Mouse (Mus musculus) forebrain, embryonic 16.5 days (tissue): ENCODE measurements at regions not wholly inside any gene's neighbourhood (a gene's known extent, or its start where the extent isn't known, plus 50 kb on each side); places are given as distances from the start of the nearest gene placed in this dataset.

ENCODE experiments used
- ATAC-seq: fragments of 200-750 bp; cut with Nextera tagmentation; 2 replicates; pipeline ENCODE4 v1.8.0; 2017; ENCODE audit warnings: mild to moderate bottlenecking, moderate library complexity
- H3K27ac ChIP-seq: fragments of 300-500 bp; sonication (generic); 2 replicates; pipeline ENCODE4 v1.5.1; 2014; ENCODE audit warnings: low read length, control low read depth
- H3K27me3 ChIP-seq: fragments of 300-500 bp; sonication (generic); replicated peaks from 2 replicates; pipeline ENCODE4 v1.6.1; 2014; ENCODE audit warnings: low read length; ENCODE audit not compliant: control insufficient read depth, insufficient read depth
- H3K36me3 ChIP-seq: fragments of 300-500 bp; sonication (generic); 2 replicates; pipeline ENCODE4 v1.6.1; 2014; ENCODE audit not compliant: control insufficient read depth, insufficient read depth
- H3K4me1 ChIP-seq: fragments of 300-500 bp; sonication (generic); replicated peaks from 2 replicates; pipeline ENCODE4 v1.6.1; 2014; ENCODE audit warnings: low read length; ENCODE audit not compliant: control insufficient read depth, insufficient read depth
- H3K4me2 ChIP-seq: fragments of 300-500 bp; sonication (generic); 2 replicates; pipeline ENCODE4 v1.6.1; 2014; ENCODE audit warnings: mild to moderate bottlenecking, low read length, control low read depth
- H3K4me3 ChIP-seq: fragments of 300-500 bp; sonication (generic); replicated peaks from 2 replicates; pipeline ENCODE4 v1.5.1; 2014; ENCODE audit warnings: mild to moderate bottlenecking, low read length, control low read depth
- H3K9ac ChIP-seq: fragments of 300-500 bp; sonication (generic); replicated peaks from 2 replicates; pipeline ENCODE4 v1.6.1; 2014; ENCODE audit warnings: low read depth, low read length, control low read depth
- H3K9me3 ChIP-seq: fragments of 300-500 bp; sonication (generic); 2 replicates; pipeline ENCODE4 v1.6.1; 2016; ENCODE audit warnings: low read length; ENCODE audit not compliant: control insufficient read depth
- WGBS: fragments of 180-500 bp; shearing (Covaris S2); extraction: QIAGEN DNeasy Blood & Tissue Kit; methylation state at CpG from one replicate; pipeline ENCODE4 v1.1.7; 2014; 5-methylcytosine and 5-hydroxymethylcytosine counted together

GRCm38 (mm10) chr12:9833273-9833672 lies 263.4 kb downstream of the Osr1 start:
- 78% methylated on average over 3 of the region's 3 CpGs for WGBS
- Histone ChIP-seq H3K4me3 (no peak overlapping the region), H3K27me3 (no peaks in the 10 kb centered on the region), H3K36me3 (no peaks in the 10 kb centered on the region), H3K9ac (no peak overlapping the region), H3K4me1 (no peaks in the 10 kb centered on the region), H3K4me2 (no peak overlapping the region), H3K27ac (no peak overlapping the region), H3K9me3 (no peaks in the 10 kb centered on the region)
- ATAC-seq, result no peak

- no peak overlapping the region for H3K27ac ChIP-seq
- no peak overlapping the region for H3K9ac ChIP-seq
- H3K4me3 ChIP-seq, result no peak overlapping the region
- H3K9me3 ChIP-seq, result no peaks in the 10 kb centered on the region
- 69% methylated on average over 5 of the region's 5 CpGs for WGBS
- H3K36me3 ChIP-seq, result no peaks in the 10 kb centered on the region
- no peaks in the 10 kb centered on the region for H3K4me1 ChIP-seq
- no peak overlapping the region for H3K4me2 ChIP-seq
- no peak for ATAC-seq
- H3K27me3 ChIP-seq, result no peaks in the 10 kb centered on the region
Observed at GRCm38 (mm10) chr12:9839198-9839845, 269.4 kb downstream of the Osr1 start.

GRCm38 (mm10) chr12:9839949-9840348 lies 270.0 kb downstream of the Osr1 start:
- no peak overlapping the region for H3K27ac ChIP-seq
- H3K4me3 ChIP-seq, result no peak overlapping the region
- H3K9me3 ChIP-seq, result no peaks in the 10 kb centered on the region
- WGBS, result 89% methylated on average over 2 of the region's 2 CpGs
- no peaks in the 10 kb centered on the region for H3K27me3 ChIP-seq
- no peak overlapping the region for H3K4me2 ChIP-seq
- H3K36me3 ChIP-seq, result no peaks in the 10 kb centered on the region
- no peaks in the 10 kb centered on the region for H3K4me1 ChIP-seq
- no peak for ATAC-seq
- no peak overlapping the region for H3K9ac ChIP-seq

GRCm38 (mm10) chr12:9847034-9847433 lies 277.1 kb downstream of the Osr1 start:
- H3K36me3 ChIP-seq, result no peaks in the 10 kb centered on the region
- ATAC-seq, result no peak
- no peak overlapping the region for H3K4me2 ChIP-seq
- H3K9ac ChIP-seq, result no peak overlapping the region
- no peaks in the 10 kb centered on the region for H3K4me1 ChIP-seq
- no peaks in the 10 kb centered on the region for H3K9me3 ChIP-seq
- no peak overlapping the region for H3K4me3 ChIP-seq
- no peaks in the 10 kb centered on the region for H3K27me3 ChIP-seq
- 84% methylated on average over 2 of the region's 2 CpGs for WGBS
- H3K27ac ChIP-seq, result no peak overlapping the region

- 84% methylated on average over 7 of the region's 7 CpGs for WGBS
- Histone ChIP-seq H3K9ac (no peak overlapping the region), H3K4me1 (no peaks in the 10 kb centered on the region), H3K36me3 (no peaks in the 10 kb centered on the region), H3K27ac (no peak overlapping the region), H3K4me2 (no peak overlapping the region), H3K4me3 (no peak overlapping the region), H3K9me3 (no peaks in the 10 kb centered on the region), H3K27me3 (no peaks in the 10 kb centered on the region)
- no peak for ATAC-seq
Observed at GRCm38 (mm10) chr12:9847465-9848205, 277.7 kb downstream of the Osr1 start.

- no peaks in the 10 kb centered on the region for H3K27me3 ChIP-seq
- WGBS, result 80% methylated on average over 3 of the region's 3 CpGs
- no peak overlapping the region for H3K9ac ChIP-seq
- H3K36me3 ChIP-seq, result no peaks in the 10 kb centered on the region
- no peak for ATAC-seq
- no peak overlapping the region for H3K4me3 ChIP-seq
- no peaks in the 10 kb centered on the region for H3K9me3 ChIP-seq
- H3K27ac ChIP-seq, result no peak overlapping the region
- H3K4me1 ChIP-seq, result no peaks in the 10 kb centered on the region
- no peak overlapping the region for H3K4me2 ChIP-seq
Observed at GRCm38 (mm10) chr12:9855503-9856024, 285.6 kb downstream of the Osr1 start.

- Histone ChIP-seq H3K27me3 (no peaks in the 10 kb centered on the region), H3K36me3 (no peaks in the 10 kb centered on the region), H3K9ac (no peak overlapping the region), H3K4me1 (no peaks in the 10 kb centered on the region), H3K4me3 (no peak overlapping the region), H3K9me3 (no peaks in the 10 kb centered on the region), H3K4me2 (no peak overlapping the region), H3K27ac (no peak overlapping the region)
- WGBS, result 81% methylated on average over 8 of the region's 8 CpGs
- no peak for ATAC-seq
Observed at GRCm38 (mm10) chr12:9856128-9856621, 286.3 kb downstream of the Osr1 start.

- no peak overlapping the region for H3K4me2 ChIP-seq
- H3K4me3 ChIP-seq, result no peak overlapping the region
- H3K9ac ChIP-seq, result no peak overlapping the region
- WGBS, result 74% methylated on average over 2 of the region's 2 CpGs
- H3K4me1 ChIP-seq, result no peaks in the 10 kb centered on the region
- no peak for ATAC-seq
- H3K36me3 ChIP-seq, result no peaks in the 10 kb centered on the region
- H3K27ac ChIP-seq, result no peak overlapping the region
- no peaks in the 10 kb centered on the region for H3K27me3 ChIP-seq
- no peaks in the 10 kb centered on the region for H3K9me3 ChIP-seq
Observed at GRCm38 (mm10) chr12:9857990-9858389, 288.1 kb downstream of the Osr1 start.

GRCm38 (mm10) chr12:9862301-9862700 lies 292.4 kb downstream of the Osr1 start:
- Histone ChIP-seq H3K4me3 (no peak overlapping the region), H3K27ac (no peak overlapping the region), H3K4me2 (no peak overlapping the region), H3K4me1 (no peaks in the 10 kb centered on the region), H3K9ac (no peak overlapping the region), H3K27me3 (no peaks in the 10 kb centered on the region), H3K9me3 (no peaks in the 10 kb centered on the region), H3K36me3 (no peaks in the 10 kb centered on the region)
- ATAC-seq, result no peak
- 97% methylated on average over 1 of the region's 1 CpGs for WGBS
